Mouse (Mus musculus): ENCODE measurements around the gene Herc4. TPM values are rescaled to one million over a fixed set of nuclear protein-coding genes. Genes with fewer than 3 reads are reported as not detected.
"Not testable (repeated sequence)": the region's sequence is repeated elsewhere in the genome, so short reads cannot be mapped to it uniquely, and the experiment has no call there.

Herc4 gene
- total RNA-seq, 2 experiments from 2014 or later, result 30.3 to 38.1 TPM

- no peak for DNase-seq (ENCODE audit: low spot score in 2 of 2)
Observed at GRCm38 (mm10) chr10:63344751-63345150, 101.1 kb downstream of the Herc4 start.

DNA sequence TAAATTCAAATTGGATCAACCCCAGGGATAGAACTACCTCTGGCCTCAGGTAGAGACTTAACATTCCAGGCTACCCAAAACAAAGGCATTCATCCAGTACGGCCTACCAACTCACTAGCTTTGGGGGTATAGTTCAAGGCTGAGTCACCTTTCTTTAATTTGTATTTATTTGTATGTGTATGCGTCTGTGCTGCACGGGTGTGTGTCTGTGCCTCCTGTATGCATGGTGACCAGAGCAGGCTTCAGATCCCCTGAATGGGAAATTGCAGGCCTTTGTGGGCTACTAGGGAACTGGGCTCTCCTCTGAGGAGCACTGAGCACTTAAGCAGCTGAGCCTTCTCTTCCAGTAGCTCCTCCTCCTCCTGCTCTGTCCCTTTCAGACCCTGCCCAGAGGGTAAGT, 104.7 kb downstream of the Herc4 start:
- no peak for DNase-seq (ENCODE audit: low spot score in 2 of 2)

DNA sequence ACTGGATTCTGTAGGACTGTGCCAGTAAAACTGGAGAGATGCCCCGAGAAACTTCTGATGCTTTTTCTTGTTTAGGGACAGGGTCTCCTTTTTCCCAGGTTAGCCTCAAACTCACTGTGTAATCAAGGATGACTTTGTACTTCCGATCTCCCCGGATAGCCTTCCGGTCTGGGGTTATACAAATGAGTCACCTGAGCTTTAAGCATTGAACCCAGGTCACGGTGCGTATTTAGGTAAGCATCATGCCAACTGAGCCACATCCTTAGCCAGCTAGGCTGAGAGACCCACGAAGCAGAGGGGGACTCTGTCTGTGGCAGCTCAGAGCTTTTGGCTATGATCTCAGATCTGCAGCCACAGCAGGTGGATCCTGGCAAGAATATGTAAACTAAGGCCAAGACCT, 107.1 kb downstream of the Herc4 start:
- DNase-seq (ENCODE audit: low spot score in 2 of 2), result no peak

DNA sequence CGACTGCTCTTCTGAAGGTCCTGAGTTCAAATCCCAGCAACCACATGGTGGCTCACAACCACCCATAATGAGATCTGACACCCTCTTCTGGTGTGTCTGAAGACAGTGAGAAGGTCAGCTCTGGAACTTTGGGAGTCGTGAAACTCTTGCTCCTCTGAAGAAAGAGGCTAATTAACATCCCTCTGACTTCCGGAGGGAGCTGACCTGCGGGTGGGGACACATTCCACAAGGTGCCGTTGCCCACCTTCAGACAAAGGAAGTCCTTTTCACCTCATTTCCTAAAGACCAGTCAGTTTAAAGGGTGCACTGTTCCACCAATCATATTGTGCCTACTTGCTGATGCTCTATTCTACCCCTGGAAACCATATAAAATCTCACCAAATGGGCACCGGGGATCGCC, 107.5 kb downstream of the Herc4 start:
- DNase-seq (ENCODE audit: low spot score in 2 of 2), result not testable (repeated sequence)

- DNase-seq (ENCODE audit: low spot score in 2 of 2), result no peak
Observed at GRCm38 (mm10) chr10:63352111-63352510, 108.5 kb downstream of the Herc4 start.

DNA sequence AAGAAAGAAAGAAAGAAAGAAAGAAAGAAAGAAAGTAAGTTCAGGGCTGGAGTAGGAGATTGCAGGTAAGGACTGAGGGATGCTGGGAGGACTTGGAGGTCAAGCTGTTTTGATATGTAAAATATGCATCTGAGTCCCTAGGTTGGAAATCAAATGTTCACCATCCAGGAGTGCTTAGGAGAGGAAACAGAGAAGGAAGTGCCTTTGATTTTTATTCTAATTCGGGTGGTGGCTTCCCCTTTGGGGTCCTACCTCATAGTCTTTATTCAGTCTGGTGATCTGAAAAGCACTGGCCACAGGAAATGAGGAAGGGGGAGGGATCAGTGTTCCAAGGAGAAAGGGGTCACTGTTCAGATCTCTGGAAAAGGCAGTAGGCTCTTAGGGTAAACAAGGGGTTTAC, 116.9 kb downstream of the Herc4 start:
- DNase-seq (ENCODE audit: low spot score in 2 of 2), result no peak

DNA sequence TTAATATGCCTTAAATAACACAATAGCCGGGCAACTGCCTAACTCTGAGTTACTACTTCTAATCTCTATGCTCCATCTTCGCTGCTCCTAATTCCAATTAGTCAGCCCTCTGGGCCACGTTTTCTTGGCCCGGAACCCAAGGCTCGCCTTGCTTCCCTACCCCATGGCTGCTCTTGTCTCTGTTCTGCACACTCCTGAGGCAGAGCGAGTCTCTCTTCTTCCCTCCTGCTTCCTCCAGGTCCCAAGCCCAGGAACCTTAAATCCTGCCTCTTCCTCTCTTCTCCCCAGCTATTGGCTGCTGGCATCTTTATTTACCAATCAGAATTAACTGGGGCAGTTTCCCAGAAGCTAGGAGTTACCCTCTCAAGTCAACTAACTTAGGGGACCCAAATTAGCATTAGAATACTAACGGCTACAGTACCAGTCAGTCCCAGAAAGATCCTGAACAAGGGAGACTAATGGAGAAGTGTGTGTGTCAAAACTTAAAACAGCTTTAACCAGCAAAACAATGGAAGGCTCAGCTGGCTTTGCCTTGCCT, 122.4 kb downstream of the Herc4 start:
- DNase-seq (ENCODE audit: low spot score in 2 of 2), result no peak

- no peak for DNase-seq (ENCODE audit: low spot score in 2 of 2)
Observed at GRCm38 (mm10) chr10:63367386-63367785, 123.8 kb downstream of the Herc4 start.

Other genes with a start within 250 kb of the Herc4 start
- 10 to 100 TPM; 31.0 to 39.5 TPM for gene Hnrnph3, start 219.6 kb upstream of the Herc4 start, total RNA-seq (2021)
- 1 to 10 TPM; 1.8 to 3.0 TPM for gene Pbld2, start 219.5 kb upstream of the Herc4 start, total RNA-seq (2021)
- under 1 TPM; 0.21 to 0.48 TPM for gene Pbld1, start 183.6 kb upstream of the Herc4 start, total RNA-seq (2021)
- gene Atoh7, start 144.2 kb upstream of the Herc4 start, total RNA-seq (2021), result 1 to 10 TPM; 1.3 to 2.7 TPM
- 1 to 10 TPM; 3.0 to 3.2 TPM for gene Mypn, start 39.9 kb upstream of the Herc4 start, total RNA-seq (2021)
- 10 to 100 TPM; 11.3 to 12.4 TPM for gene Sirt1, start 137.9 kb downstream of the Herc4 start, total RNA-seq (2021)
- 10 to 100 TPM; 14.2 to 15.0 TPM for gene Dnajc12, start 138.6 kb downstream of the Herc4 start, total RNA-seq (2021)
- not detected for gene Gm7075, start 178.0 kb downstream of the Herc4 start, total RNA-seq (2021)
- gene Ctnna3, start 186.3 kb downstream of the Herc4 start, total RNA-seq (2021), result 1 to 10 TPM; 1.1 to 1.4 TPM